Mouse (Mus musculus) neural tube, embryonic 12.5 days (tissue): ENCODE results near the gene Sema6d. TPM values are rescaled to one million over a fixed set of nuclear protein-coding genes. Genes with fewer than 3 reads are reported as not detected.

Experiments
- ATAC-seq: fragments of 200-750 bp; cut with Nextera tagmentation; 2 replicates; pipeline ENCODE4 v1.8.0; 2017; ENCODE audit warnings: low read depth, mild to moderate bottlenecking, moderate TSS enrichment, moderate library complexity; ENCODE audit not compliant: low FRiP score
- H3K27ac ChIP-seq: fragments of 300-500 bp; sonication (generic); 2 replicates; pipeline ENCODE4 v1.5.1; 2016
- H3K27me3 ChIP-seq: fragments of 300-500 bp; sonication (generic); replicated peaks from 2 replicates; pipeline ENCODE4 v1.6.1; 2016; ENCODE audit warnings: mild to moderate bottlenecking
- H3K36me3 ChIP-seq: fragments of 300-500 bp; sonication (generic); 2 replicates; pipeline ENCODE4 v1.6.1; 2016; ENCODE audit warnings: mild to moderate bottlenecking
- H3K4me1 ChIP-seq: fragments of 300-500 bp; sonication (generic); 2 replicates; pipeline ENCODE4 v1.6.1; 2016
- H3K4me2 ChIP-seq: fragments of 300-500 bp; sonication (generic); replicated peaks from 2 replicates; pipeline ENCODE4 v1.6.1; 2016; ENCODE audit warnings: mild to moderate bottlenecking
- H3K4me3 ChIP-seq: fragments of 300-500 bp; sonication (generic); 2 replicates; pipeline ENCODE4 v1.5.1; 2016
- H3K9ac ChIP-seq: fragments of 300-500 bp; sonication (generic); 2 replicates; pipeline ENCODE4 v1.6.1; 2016; ENCODE audit warnings: mild to moderate bottlenecking
- H3K9me3 ChIP-seq: fragments of 300-500 bp; sonication (generic); 2 replicates; pipeline ENCODE4 v1.6.1; 2016; ENCODE audit warnings: mild to moderate bottlenecking
- WGBS: fragments of 180-500 bp; shearing (Covaris S2); methylation state at CpG from one replicate; pipeline ENCODE4 v1.1.7; 2016; 5-methylcytosine and 5-hydroxymethylcytosine counted together
- polyA plus RNA-seq: library from polyadenylated mRNA; unstranded; fragments of >200 nt; fragmentation: Nextera tagmentation; extraction: Ambion mirVana; gene quantifications from 2 replicates; pipeline ENCODE4 v1.2.1, GENCODE M21; 2016

Gene Sema6d
- polyA plus RNA-seq, 1 experiment from 2014 or later: 41.7 TPM

DNA sequence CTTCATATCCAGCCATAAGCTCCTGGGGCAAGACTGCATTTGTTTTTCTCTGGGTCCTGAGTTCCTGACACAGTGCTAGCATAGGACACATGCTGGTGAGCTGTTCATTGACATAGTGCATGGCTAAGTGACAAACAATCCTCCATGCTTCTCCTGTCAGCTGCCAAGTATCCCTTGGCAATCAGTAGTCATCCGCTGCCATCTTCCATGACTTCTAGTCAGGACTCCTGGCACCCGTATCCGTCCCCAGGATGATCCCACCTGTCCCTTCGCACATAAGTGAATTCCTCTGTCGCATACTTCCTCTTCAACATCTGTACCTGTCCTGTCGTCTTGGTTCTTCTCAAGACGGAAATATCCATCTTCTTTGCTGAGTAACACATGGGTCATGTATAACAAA, 468.3 kb downstream of the Sema6d start:
- 94% methylated on average over 7 of the region's 7 CpGs for WGBS
- no peaks in the 10 kb centered on the region for H3K36me3 ChIP-seq
- no peaks in the 10 kb centered on the region for H3K9me3 ChIP-seq
- H3K4me3 ChIP-seq: no peak overlapping the region
- H3K27ac ChIP-seq: no peak overlapping the region
- no peak overlapping the region for H3K9ac ChIP-seq
- H3K4me2 ChIP-seq: no peak overlapping the region
- no peak for ATAC-seq
- H3K4me1 ChIP-seq: no peaks in the 10 kb centered on the region; the same call in 1 of the 2 replicates
- H3K27me3 ChIP-seq: no peaks in the 10 kb centered on the region

DNA sequence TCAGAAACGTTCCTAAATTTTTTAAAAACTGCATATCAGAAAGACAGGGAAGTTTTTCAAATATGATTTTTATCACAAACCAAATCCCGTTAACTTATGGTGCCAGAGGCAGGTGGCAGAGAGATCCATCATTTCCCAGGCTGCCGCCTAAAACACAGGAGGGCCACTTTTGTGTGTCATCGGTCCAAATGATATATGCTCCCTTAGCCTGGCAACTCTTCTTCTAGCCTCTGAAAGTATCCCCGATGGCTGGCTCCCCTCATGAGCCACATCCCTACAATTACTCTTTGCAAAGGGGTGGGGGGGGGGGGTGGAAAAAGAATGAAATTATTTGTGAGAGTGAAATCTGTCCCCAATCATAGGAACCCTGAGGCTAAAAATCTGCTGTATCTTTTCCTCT, 471.9 kb downstream of the Sema6d start:
- no peaks in the 10 kb centered on the region for H3K9me3 ChIP-seq
- no peak overlapping the region for H3K9ac ChIP-seq
- no peaks in the 10 kb centered on the region for H3K27me3 ChIP-seq
- no peak for ATAC-seq
- H3K27ac ChIP-seq: no peak overlapping the region
- no peak overlapping the region for H3K4me3 ChIP-seq
- H3K4me2 ChIP-seq: no peak overlapping the region
- 51% methylated on average over 5 of the region's 5 CpGs for WGBS
- H3K4me1 ChIP-seq: no peaks in the 10 kb centered on the region; the same call in 1 of the 2 replicates
- no peaks in the 10 kb centered on the region for H3K36me3 ChIP-seq

DNA sequence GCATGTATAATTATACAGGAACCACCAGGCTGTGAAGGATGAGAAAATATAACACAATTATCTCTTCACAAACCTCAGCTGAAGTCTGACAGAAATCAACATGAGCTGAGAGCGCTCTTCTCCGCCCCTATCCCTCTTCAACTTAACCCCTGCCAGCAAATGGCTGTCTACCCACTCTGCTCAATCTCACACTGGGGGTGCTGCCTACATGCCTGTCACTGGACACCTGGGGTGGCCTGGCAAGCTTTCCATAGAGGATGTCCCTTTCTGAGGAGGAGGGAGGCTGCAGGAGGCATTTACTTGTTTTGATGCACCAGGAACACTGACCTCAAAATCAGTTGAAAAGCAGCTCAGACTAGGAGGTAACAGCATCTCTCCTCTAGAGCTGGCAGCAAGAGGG, 472.3 kb downstream of the Sema6d start:
- ATAC-seq: no peak
- 80% methylated on average over 2 of the region's 2 CpGs for WGBS
- H3K27ac ChIP-seq: no peak overlapping the region
- H3K9ac ChIP-seq: no peak overlapping the region
- H3K36me3 ChIP-seq: no peaks in the 10 kb centered on the region
- H3K4me3 ChIP-seq: no peak overlapping the region
- no peaks in the 10 kb centered on the region; the same call in 1 of the 2 replicates for H3K4me1 ChIP-seq
- H3K4me2 ChIP-seq: no peak overlapping the region
- no peaks in the 10 kb centered on the region for H3K9me3 ChIP-seq
- no peaks in the 10 kb centered on the region for H3K27me3 ChIP-seq

GRCm38 (mm10) chr2:124563759-124564158, 474.0 kb downstream of the Sema6d start:
- Histone ChIP-seq H3K4me3 (no peak overlapping the region), H3K9ac (no peak overlapping the region), H3K4me2 (no peak overlapping the region), H3K9me3 (no peaks in the 10 kb centered on the region), H3K36me3 (no peaks in the 10 kb centered on the region), H3K27me3 (no peaks in the 10 kb centered on the region), H3K4me1 (no peaks in the 10 kb centered on the region; the same call in 1 of the 2 replicates), H3K27ac (no peak overlapping the region)
- ATAC-seq: no peak
- WGBS: 82% methylated on average over 5 of the region's 5 CpGs

- WGBS: 86% methylated on average over 4 of the region's 4 CpGs
- Histone ChIP-seq H3K27me3 (no peaks in the 10 kb centered on the region), H3K27ac (no peak overlapping the region), H3K36me3 (no peaks in the 10 kb centered on the region), H3K4me1 (no peaks in the 10 kb centered on the region), H3K4me2 (no peak overlapping the region), H3K9ac (no peak overlapping the region), H3K4me3 (no peak overlapping the region), H3K9me3 (no peaks in the 10 kb centered on the region)
- no peak for ATAC-seq
Observed at GRCm38 (mm10) chr2:124573734-124574133, 484.0 kb downstream of the Sema6d start.

GRCm38 (mm10) chr2:124576053-124576452, 486.3 kb downstream of the Sema6d start:
- no peaks in the 10 kb centered on the region for H3K36me3 ChIP-seq
- WGBS: 91% methylated on average over 2 of the region's 2 CpGs

GRCm38 (mm10) chr2:124583561-124583960, 493.8 kb downstream of the Sema6d start:
- H3K4me3 ChIP-seq: no peak overlapping the region
- ATAC-seq: no peak
- H3K27me3 ChIP-seq: no peaks in the 10 kb centered on the region
- no peaks in the 10 kb centered on the region for H3K4me1 ChIP-seq
- no peaks in the 10 kb centered on the region for H3K9me3 ChIP-seq
- no peak overlapping the region for H3K9ac ChIP-seq
- no peak overlapping the region for H3K4me2 ChIP-seq
- H3K36me3 ChIP-seq: no peaks in the 10 kb centered on the region
- WGBS: 75% methylated on average over 7 of the region's 7 CpGs
- no peak overlapping the region for H3K27ac ChIP-seq

More at GRCm38 (mm10) chr2:124576053-124576452, 486.3 kb downstream of the Sema6d start:
- Histone ChIP-seq H3K27ac (no peak overlapping the region), H3K4me2 (no peak overlapping the region), H3K9me3 (no peaks in the 10 kb centered on the region), H3K27me3 (no peaks in the 10 kb centered on the region), H3K4me1 (no peaks in the 10 kb centered on the region), H3K9ac (no peak overlapping the region), H3K4me3 (no peak overlapping the region)
- no peak for ATAC-seq

- no peak for ATAC-seq
- Histone ChIP-seq H3K27me3 (no peaks in the 10 kb centered on the region), H3K4me2 (no peak overlapping the region), H3K9ac (no peak overlapping the region), H3K4me3 (no peak overlapping the region), H3K4me1 (no peaks in the 10 kb centered on the region), H3K36me3 (no peaks in the 10 kb centered on the region), H3K27ac (no peak overlapping the region), H3K9me3 (no peaks in the 10 kb centered on the region)
- WGBS: 94% methylated on average over 4 of the region's 4 CpGs
Observed at GRCm38 (mm10) chr2:124592750-124593149, 503.0 kb downstream of the Sema6d start.

GRCm38 (mm10) chr2:124599014-124599413, 509.2 kb downstream of the Sema6d start:
- Histone ChIP-seq H3K27ac (no peak overlapping the region), H3K9me3 (no peaks in the 10 kb centered on the region), H3K4me3 (no peak overlapping the region), H3K27me3 (no peaks in the 10 kb centered on the region), H3K9ac (no peak overlapping the region), H3K4me2 (no peak overlapping the region), H3K36me3 (no peaks in the 10 kb centered on the region), H3K4me1 (peaks cover 6% of the 10 kb centered on the region; the same call in 1 of the 2 replicates)
- ATAC-seq: no peak
- WGBS: 84% methylated on average over 3 of the region's 3 CpGs

- Histone ChIP-seq H3K9ac (no peak overlapping the region), H3K27ac (no peak overlapping the region), H3K4me2 (no peak overlapping the region), H3K4me3 (no peak overlapping the region), H3K9me3 (no peaks in the 10 kb centered on the region), H3K27me3 (no peaks in the 10 kb centered on the region), H3K4me1 (peaks cover 6% of the 10 kb centered on the region; the same call in 1 of the 2 replicates), H3K36me3 (no peaks in the 10 kb centered on the region)
- no peak for ATAC-seq
- WGBS: 70% methylated on average over 9 of the region's 9 CpGs
Observed at GRCm38 (mm10) chr2:124601702-124602378, 512.1 kb downstream of the Sema6d start.

DNA sequence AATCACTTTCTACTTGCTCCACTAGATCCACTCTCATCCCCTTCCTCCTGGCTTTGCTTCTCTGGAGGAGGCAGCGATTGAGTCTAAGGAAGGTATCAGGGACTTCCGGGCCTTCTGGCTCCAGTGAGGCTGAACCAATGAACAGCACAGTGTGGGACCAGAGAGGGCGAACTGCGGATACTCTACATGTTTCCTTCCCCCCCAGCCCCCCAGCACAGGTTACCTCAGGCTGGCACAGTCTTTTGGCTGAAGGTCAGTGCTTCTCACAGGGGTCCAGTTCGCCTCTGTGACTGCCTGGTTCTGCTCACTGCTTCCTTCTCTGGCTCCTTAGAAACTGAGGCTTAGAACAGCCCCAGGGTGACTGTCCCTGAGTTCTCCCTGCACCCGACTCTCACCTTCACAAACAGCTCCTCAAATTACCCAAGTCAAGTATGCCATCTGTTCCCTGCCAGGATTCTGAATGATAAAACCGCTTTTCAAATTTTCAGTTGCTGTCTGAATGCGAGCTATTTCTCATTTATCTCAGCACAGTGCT, 512.7 kb downstream of the Sema6d start:
- Histone ChIP-seq H3K9me3 (no peaks in the 10 kb centered on the region), H3K4me2 (no peak overlapping the region), H3K9ac (no peak overlapping the region), H3K4me1 (peaks cover 6% of the 10 kb centered on the region; the same call in 1 of the 2 replicates), H3K4me3 (no peak overlapping the region), H3K27ac (no peak overlapping the region), H3K27me3 (no peaks in the 10 kb centered on the region), H3K36me3 (no peaks in the 10 kb centered on the region)
- no peak for ATAC-seq
- 63% methylated on average over 8 of the region's 8 CpGs for WGBS

DNA sequence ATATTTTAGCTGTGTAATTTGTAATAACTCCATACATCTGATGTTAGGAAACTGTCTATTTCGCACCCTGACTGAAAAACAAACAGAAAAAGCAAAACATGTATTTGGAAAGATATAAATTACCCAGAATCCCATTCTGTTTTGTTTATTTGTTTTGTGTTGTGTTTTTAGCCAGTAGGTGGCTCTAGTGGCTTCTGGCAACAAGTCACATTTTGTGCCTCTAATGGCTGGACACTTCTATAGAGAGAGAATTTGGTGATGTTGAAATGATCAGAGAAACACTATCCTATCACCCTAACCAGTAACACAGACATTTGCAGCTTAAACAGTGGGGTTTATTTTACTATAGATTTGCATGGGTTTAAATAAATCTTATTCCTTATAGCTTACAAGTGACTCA, 515.6 kb downstream of the Sema6d start:
- Histone ChIP-seq H3K27me3 (no peaks in the 10 kb centered on the region), H3K4me1 (peaks cover 9% of the 10 kb centered on the region; the same call in 1 of the 2 replicates), H3K9me3 (no peaks in the 10 kb centered on the region), H3K4me2 (no peak overlapping the region), H3K36me3 (no peaks in the 10 kb centered on the region), H3K4me3 (no peak overlapping the region), H3K27ac (no peak overlapping the region), H3K9ac (no peak overlapping the region)
- 85% methylated on average over 1 of the region's 1 CpGs for WGBS
- ATAC-seq: no peak

GRCm38 (mm10) chr2:124607986-124608385, 518.2 kb downstream of the Sema6d start:
- ATAC-seq: no peak
- Histone ChIP-seq H3K36me3 (no peaks in the 10 kb centered on the region), H3K9me3 (no peaks in the 10 kb centered on the region), H3K4me2 (no peak overlapping the region), H3K4me1 (peaks cover 18% of the 10 kb centered on the region), H3K27me3 (no peaks in the 10 kb centered on the region), H3K27ac (no peak overlapping the region), H3K4me3 (no peak overlapping the region), H3K9ac (no peak overlapping the region)
- 68% methylated on average over 5 of the region's 5 CpGs for WGBS
